Mouse (Mus musculus) skeletal muscle tissue, adult 2 months (tissue): ENCODE results near the gene Faxc.

Source experiments
- DNase-seq: peaks from one replicate; pipeline ENCODE4 v3.0.0-alpha.2; 2012; ENCODE audit warnings: low read depth, low spot score

The Faxc gene

GRCm38 (mm10) chr4:21930971-21931771, at the start of gene Faxc:
Gene Faxc, plus strand, starts transcription at chr4:21931329.
- no peak for DNase-seq

GRCm38 (mm10) chr4:21882806-21883205, 48.3 kb upstream of the Faxc start:
- DNase-seq, result no peak

DNA sequence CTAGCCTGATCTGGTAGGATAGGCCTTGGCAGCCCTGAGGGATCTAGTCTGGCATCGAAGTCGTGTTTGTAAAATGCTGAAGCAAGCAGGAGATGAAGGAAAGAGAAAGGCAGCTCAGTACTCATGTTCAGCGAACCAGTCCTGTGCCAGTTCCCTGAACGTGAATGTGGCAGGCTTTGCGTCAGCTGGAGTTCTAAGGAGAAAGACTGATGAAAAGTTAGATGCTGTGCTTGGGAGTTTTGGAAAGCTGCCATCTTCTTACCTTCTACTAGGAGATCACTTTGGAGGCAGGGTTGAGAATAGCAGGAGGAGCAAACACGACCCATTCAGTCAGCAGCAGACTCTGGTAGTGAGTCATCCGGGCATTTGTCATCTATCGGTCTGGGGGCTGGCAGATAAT, 45.3 kb upstream of the Faxc start:
- DNase-seq, result no peak

- no peak for DNase-seq
Measured at GRCm38 (mm10) chr4:21931772-21932630, 872 bp downstream of the Faxc start.

DNA sequence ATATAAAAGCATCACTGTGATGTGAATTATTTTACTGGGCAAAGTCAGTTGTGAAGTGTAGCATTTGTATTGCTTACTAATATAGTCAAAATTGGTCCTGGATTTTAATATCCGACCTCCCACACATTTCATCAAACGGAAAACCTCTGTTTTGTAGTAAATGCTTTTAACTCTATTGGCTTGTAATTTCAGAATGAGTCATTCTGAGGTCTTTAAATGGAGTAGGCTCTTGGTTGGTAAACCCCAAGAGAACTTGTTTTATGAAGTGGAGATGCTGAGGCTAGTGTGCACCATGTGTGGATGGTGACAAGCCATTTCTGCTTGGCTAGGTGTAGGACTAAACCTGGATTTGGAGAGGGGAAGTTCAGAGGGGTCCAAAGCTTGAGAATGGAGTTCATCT, 4.2 kb downstream of the Faxc start:
- no peak for DNase-seq

DNA sequence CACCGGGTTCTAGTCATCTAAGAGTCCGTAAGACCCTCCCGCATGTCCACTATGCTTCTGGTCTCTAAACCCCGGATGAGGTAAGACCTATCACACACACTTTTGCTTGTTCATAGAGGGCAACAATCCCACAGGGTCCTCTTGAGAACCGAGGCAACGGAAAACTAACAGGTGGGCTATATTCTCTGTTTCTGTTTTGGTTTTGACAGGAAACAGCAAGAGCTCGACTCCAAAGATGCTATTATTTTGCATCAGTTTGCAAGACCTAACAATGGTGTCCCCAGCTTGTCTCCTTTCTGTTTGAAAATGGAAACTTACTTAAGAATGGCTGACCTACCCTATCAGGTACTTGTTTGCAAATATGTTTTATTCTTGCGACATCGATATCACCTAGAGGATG, 5.3 kb downstream of the Faxc start:
- no peak for DNase-seq

- DNase-seq, result no peak
Measured at GRCm38 (mm10) chr4:21937890-21938289, 6.8 kb downstream of the Faxc start.

- DNase-seq, result no peak
Measured at GRCm38 (mm10) chr4:21944672-21945071, 13.5 kb downstream of the Faxc start.

- DNase-seq, result no peak
Measured at GRCm38 (mm10) chr4:21951444-21951843, 20.3 kb downstream of the Faxc start.

- no peak for DNase-seq
Measured at GRCm38 (mm10) chr4:21952255-21952654, 21.1 kb downstream of the Faxc start.

DNA sequence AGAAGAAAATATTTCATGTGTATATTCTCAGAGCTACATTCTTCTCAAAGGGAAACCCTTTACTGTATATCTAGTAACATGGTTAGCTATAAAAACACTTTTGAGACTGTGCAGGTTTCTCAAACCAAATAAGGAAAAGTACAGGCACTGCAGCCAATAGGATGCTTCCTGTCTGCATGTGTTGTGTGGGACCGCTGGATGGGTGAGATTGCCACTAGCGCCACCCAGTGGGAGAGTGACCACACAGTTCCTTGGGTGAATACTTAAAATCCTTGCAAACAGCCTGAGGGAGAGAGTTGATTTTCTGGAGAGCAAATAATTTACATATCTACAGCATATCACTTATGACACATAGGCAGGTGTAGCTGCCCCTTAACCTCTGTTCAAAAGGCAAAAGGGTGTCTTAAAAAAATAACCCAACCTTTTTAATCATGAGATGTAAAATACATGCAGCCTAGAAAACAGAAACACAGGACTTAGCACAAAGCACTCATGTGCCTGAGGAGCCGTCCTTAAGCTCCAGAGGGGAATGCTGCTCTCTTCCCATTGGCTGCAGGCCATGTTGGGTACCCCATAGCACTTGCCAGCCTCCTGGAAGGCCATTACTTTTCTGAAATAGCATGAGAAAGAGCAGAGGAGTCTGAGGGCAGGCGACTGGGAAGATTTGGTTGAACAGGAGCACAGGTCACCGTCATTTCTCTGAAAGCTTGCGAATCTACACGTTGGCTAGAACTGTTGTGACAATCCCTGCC, 26.6 kb downstream of the Faxc start:
- DNase-seq, result peak; percentile 7

DNA sequence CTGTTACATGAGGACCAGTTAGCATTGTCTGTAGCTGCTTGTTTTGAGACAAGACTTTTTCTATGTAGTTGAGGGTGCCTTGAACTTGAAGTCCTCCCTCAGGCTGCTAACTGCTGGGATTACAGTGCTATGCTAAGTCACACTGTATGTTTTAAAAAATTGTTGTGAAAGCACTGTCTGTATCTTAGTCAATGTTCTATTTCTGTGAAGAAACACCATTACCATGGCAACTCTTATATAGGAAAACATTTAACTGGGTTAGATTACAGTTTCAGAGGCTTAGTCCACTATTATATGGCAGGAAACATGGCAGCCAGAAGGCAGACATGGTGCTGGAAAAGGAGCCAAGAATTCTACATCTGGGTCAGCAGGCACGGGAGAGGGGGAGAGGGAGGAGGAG, 40.8 kb downstream of the Faxc start:
- DNase-seq, result no peak

GRCm38 (mm10) chr4:21974126-21974525, 43.0 kb downstream of the Faxc start:
- no peak for DNase-seq

DNA sequence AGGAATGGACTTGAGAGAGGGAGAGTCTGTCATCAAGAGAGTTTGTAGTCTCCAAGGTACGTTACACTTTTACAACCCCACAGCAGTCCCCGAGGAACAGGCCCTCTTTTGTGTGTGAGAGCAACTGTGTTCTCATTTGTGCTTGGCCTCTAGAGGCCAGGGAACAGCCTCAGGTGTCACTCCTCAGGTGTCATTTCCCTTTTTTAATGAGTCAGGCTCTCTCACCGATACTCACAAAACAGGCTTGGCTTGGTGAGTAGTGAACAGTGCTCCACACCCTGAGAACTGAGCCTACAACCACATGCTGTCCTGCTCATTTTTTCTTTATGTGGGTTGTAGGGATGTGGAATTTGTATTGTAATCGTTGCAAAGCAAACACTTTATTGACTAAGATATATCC, 49.3 kb downstream of the Faxc start:
- no peak for DNase-seq

DNA sequence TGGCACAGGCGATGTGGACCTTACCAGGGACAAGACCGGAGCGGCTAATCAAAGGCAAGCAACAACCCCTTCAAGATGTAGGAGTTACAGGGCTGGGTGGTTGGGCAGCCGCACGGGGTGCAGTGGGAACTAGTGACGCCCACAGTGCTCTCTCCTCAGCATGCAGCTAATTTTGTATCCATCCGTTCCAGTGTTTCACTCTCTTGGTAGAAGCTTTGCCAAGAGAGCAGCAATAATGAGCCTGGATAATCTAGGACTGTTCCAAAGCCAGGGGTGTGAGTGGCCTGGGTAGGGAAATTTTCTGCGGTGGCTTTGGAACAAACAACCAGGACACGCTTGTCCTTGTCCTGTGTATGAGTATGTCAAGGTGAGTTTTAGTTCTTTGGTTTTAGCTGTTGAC, 51.3 kb downstream of the Faxc start:
- DNase-seq, result no peak

DNA sequence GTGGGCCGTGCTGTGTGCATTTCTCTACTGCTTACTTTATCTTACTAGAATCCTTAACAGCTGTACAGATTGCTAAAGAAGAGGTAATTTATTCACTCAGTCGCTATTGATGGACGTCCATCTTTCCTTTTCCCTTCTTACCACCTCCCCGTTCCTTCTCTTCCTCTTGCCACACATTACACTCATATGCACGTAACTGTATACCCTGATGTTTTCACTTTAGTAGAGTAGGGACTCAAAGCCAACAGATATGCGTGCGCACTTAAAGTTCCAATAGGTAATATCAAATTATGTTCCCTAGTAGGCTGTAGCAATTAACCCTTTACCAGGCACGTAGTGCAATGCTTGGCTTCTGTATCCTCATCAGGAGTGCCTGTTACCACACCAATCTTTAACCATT, 55.7 kb downstream of the Faxc start:
- no peak for DNase-seq

DNA sequence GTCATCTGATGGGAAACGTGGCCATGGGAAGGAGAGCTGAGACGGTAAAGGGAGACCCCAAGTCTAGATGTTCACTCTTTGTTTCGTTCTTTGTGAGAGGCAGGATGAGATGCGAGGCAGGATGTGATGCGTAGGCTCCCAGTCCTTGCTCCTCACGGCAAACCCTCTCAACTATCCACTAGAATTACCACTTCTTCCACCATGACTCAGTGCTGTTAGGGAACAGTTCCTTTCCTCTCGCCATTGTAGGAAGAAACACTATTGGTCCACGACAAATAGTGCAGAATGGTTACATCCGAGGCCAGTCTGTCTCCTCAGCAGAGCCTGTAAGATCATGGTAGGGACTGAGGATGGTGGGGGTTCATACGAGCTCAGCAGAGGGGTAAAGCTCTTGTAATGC, 56.3 kb downstream of the Faxc start:
- no peak for DNase-seq

GRCm38 (mm10) chr4:21989571-21990091, 58.5 kb downstream of the Faxc start:
- DNase-seq, result no peak

GRCm38 (mm10) chr4:21990580-21991235, 59.6 kb downstream of the Faxc start:
- no peak for DNase-seq

DNA sequence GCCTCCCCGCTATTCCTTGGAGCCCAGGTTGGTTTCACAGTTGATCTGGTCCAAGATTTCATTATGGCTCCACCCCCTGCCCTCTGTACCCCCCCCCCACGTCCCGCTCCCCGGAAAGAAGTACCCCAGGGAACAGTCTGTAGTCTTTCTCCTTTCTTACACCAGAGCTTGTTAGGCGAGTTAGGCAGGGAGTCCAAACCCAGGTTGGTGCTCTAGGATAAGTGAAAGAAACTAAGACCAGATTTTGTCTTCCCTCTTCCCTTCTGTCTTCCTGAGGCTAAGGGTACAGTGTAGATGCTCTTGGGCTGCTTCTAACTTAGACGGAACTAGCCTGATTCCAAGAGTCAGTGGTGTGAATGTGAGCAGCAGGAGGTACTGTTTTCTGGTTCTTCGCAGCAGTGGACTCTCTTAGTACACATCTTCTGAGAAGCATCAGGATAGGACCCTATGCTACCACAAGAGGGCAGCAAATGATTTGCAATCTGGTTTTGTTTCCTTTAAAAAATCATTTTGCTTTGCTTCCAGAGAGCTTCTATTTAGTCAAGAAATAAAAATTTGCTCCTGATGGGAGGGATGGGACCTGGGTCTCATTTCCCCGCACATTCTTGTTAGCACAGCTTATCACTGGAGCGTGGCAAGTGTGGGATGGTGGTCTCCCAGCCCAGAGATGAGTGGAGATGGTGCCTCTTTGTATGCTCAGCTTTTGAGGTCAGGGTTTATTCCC, 86.7 kb downstream of the Faxc start:
- DNase-seq, result peak; percentile 17

DNA sequence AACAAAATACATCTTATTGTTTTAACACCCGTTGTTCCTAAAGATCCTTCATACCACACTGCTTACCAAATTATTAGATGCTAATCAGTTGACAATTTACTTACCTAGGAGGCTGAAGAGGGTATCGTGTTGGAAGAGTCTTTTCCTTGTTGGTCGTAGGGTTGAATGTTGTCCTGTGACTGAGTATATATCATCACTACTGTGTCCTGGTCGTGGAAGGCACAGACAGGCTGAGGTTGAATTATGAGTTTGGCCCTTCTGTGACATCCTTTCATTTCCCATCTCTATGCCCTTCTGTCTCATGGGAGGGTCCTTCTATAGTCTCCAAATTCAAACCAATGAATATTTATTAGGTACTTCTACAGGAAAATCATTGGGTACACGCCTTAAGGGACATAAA, 87.3 kb downstream of the Faxc start:
- no peak for DNase-seq
